Mouse (Mus musculus) kidney, embryonic 15.5 days (tissue): ENCODE measurements around the gene Gm156. TPM values are rescaled to one million over a fixed set of nuclear protein-coding genes. Genes with fewer than 3 reads are reported as not detected.
A peak's percentile ranks its signal among the peaks of the same experiment; 100 is the strongest.
"Not testable (repeated sequence)": the region's sequence is repeated elsewhere in the genome, so short reads cannot be mapped to it uniquely, and the experiment has no call there.

Source experiments
- ATAC-seq: fragments of 200-750 bp; cut with Nextera tagmentation; replicated peaks from 2 replicates; pipeline ENCODE4 v1.8.0; 2017; ENCODE audit warnings: moderate TSS enrichment; ENCODE audit not compliant: low FRiP score
- H3K27ac ChIP-seq: fragments of 300-500 bp; sonication (generic); 2 replicates; pipeline ENCODE4 v1.5.1; 2015; ENCODE audit warnings: mild to moderate bottlenecking, inconsistent platforms
- H3K27me3 ChIP-seq: fragments of 300-500 bp; sonication (generic); 2 replicates; pipeline ENCODE4 v1.6.1; 2015; ENCODE audit warnings: inconsistent platforms
- H3K36me3 ChIP-seq: fragments of 300-500 bp; sonication (generic); 2 replicates; pipeline ENCODE4 v1.6.1; 2015; ENCODE audit warnings: inconsistent platforms
- H3K4me1 ChIP-seq: fragments of 300-500 bp; sonication (generic); 2 replicates; pipeline ENCODE4 v1.6.1; 2015; ENCODE audit warnings: inconsistent platforms
- H3K4me2 ChIP-seq: fragments of 300-500 bp; sonication (generic); 2 replicates; pipeline ENCODE4 v1.6.1; 2015; ENCODE audit warnings: moderate library complexity, mild to moderate bottlenecking, inconsistent platforms
- H3K4me3 ChIP-seq: fragments of 300-500 bp; sonication (generic); replicated peaks from 2 replicates; pipeline ENCODE4 v1.5.1; 2015; ENCODE audit warnings: mild to moderate bottlenecking, inconsistent platforms
- H3K9ac ChIP-seq: fragments of 300-500 bp; sonication (generic); 2 replicates; pipeline ENCODE4 v1.6.1; 2015; ENCODE audit warnings: mild to moderate bottlenecking, inconsistent platforms
- H3K9me3 ChIP-seq: fragments of 300-500 bp; sonication (generic); replicated peaks from 2 replicates; pipeline ENCODE4 v1.6.1; 2016; ENCODE audit warnings: inconsistent platforms
- WGBS: fragments of 180-500 bp; shearing (Covaris S2); methylation state at CpG from one replicate; pipeline ENCODE4 v1.1.7; 2015; ENCODE audit warnings: mixed read lengths; 5-methylcytosine and 5-hydroxymethylcytosine counted together
- polyA plus RNA-seq: library from polyadenylated mRNA; unstranded; fragments of >200 nt; fragmentation: Nextera tagmentation; extraction: Ambion mirVana; gene quantifications from 2 replicates; pipeline ENCODE4 v1.2.1, GENCODE M21; 2015

Gm156 gene
- polyA plus RNA-seq, result not detected in 2 replicates

- 91% methylated on average over 3 of the region's 3 CpGs for WGBS
- H3K9me3 ChIP-seq, H3K9ac ChIP-seq, H3K27ac ChIP-seq, H3K27me3 ChIP-seq, H3K4me1 ChIP-seq, H3K4me3 ChIP-seq, H3K36me3 ChIP-seq, ATAC-seq, H3K4me2 ChIP-seq: not testable (repeated sequence)
Measured at GRCm38 (mm10) chr6:129784170-129784569, at the start of gene Gm156. TSS of gene Gm156 (minus strand) at chr6:129784270.

- H3K9ac ChIP-seq, result no peak overlapping the region
- H3K4me3 ChIP-seq, result no peak overlapping the region
- H3K27ac ChIP-seq, result no peak overlapping the region
- 95% methylated on average over 1 of the region's 1 CpGs for WGBS
- H3K4me2 ChIP-seq, result no peak overlapping the region
- no peaks in the 10 kb centered on the region for H3K27me3 ChIP-seq
- no peaks in the 10 kb centered on the region for H3K9me3 ChIP-seq
- no peaks in the 10 kb centered on the region for H3K36me3 ChIP-seq
- H3K4me1 ChIP-seq, result no peaks in the 10 kb centered on the region
- no peak for ATAC-seq
Measured at GRCm38 (mm10) chr6:129825559-129825958, 41.5 kb upstream of the Gm156 start.

DNA sequence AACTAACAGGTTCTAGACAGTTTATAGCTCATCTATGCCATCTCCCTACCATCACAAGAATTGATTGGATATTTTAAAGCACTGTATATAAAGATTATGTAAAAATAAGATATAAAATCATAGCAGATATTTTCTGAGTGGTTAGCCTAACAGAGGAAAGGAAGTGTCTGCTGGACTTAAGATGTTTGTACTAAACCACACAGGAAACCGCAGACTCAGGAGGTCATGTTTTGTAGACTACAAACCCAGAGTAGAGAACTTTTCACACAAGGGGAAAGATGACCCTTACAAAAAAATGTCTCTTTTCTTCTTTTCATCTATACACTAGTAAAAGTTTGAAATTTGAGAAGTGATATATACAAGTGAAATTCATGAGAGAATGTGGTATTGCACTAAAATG lies 39.9 kb upstream of the Gm156 start:
- Histone ChIP-seq H3K4me1 (no peaks in the 10 kb centered on the region), H3K36me3 (no peaks in the 10 kb centered on the region), H3K27me3 (no peaks in the 10 kb centered on the region), H3K4me2 (no peak overlapping the region), H3K9ac (no peak overlapping the region), H3K27ac (no peak overlapping the region), H3K4me3 (no peak overlapping the region), H3K9me3 (no peaks in the 10 kb centered on the region)
- ATAC-seq, result no peak
- 89% methylated on average over 1 of the region's 1 CpGs for WGBS

DNA sequence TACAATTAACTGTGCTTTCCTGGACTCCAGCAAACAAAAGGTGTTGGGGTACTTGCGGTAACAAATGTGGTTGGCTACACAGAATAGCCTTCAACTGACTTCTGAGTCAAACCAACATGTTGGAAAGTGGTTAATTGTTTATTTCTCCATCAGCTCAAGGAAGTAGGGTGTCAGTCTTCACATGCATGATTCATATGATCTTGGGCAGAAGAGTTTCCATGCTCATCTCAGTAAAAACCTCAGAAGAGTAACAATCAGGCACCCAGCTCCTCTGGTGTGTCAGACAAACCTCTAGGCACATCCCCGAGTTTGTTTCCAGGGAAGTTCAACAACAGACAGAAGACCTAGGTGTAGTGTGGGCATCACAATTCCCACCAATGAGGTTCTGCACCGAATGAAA lies 33.7 kb upstream of the Gm156 start:
- Histone ChIP-seq H3K9me3 (no peaks in the 10 kb centered on the region), H3K27me3 (no peaks in the 10 kb centered on the region), H3K4me2 (no peak overlapping the region), H3K36me3 (no peaks in the 10 kb centered on the region), H3K27ac (no peak overlapping the region), H3K4me3 (no peak overlapping the region), H3K9ac (no peak overlapping the region), H3K4me1 (no peaks in the 10 kb centered on the region)
- WGBS, result 71% methylated on average over 3 of the region's 3 CpGs
- ATAC-seq, result no peak

- no peak overlapping the region for H3K4me2 ChIP-seq
- WGBS, result 68% methylated on average over 3 of the region's 3 CpGs
- no peaks in the 10 kb centered on the region for H3K9me3 ChIP-seq
- H3K4me1 ChIP-seq, result no peaks in the 10 kb centered on the region
- H3K4me3 ChIP-seq, result no peak overlapping the region
- no peak overlapping the region for H3K9ac ChIP-seq
- H3K27me3 ChIP-seq, result no peaks in the 10 kb centered on the region
- H3K36me3 ChIP-seq, result no peaks in the 10 kb centered on the region
- H3K27ac ChIP-seq, result no peak overlapping the region
- no peak for ATAC-seq
Measured at GRCm38 (mm10) chr6:129747654-129748032, 36.4 kb downstream of the Gm156 start.

DNA sequence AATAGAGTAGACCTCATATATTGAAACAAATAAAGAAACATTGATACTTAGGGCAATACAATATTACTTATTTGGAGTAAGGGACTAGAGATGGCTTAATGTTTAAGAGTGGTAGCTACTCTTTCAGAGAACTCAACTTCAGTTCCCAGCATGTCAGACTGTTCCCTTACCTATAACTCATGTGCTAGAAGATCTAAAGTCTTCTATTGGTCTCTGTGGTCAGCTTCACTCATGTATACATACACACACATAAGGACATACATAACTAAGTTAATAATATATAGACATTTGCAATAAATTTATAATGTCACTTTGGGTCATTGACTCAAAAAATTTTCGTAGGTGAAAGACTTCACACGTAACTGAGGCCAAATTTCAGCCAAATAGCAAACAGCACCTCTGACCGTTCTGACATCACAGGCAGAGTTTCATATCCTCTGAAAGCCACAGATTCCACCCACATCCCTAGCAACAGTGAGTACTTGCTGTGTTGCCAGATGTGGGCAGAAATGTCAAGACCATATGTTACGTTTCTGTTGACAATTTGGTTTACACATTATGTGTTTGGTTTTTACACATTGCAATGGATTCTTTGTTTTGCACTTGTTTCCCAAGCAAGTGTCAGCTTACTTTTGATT lies 36.9 kb downstream of the Gm156 start:
- Histone ChIP-seq H3K4me1 (no peaks in the 10 kb centered on the region), H3K27ac (no peak overlapping the region), H3K4me2 (no peak overlapping the region), H3K9me3 (no peaks in the 10 kb centered on the region), H3K36me3 (no peaks in the 10 kb centered on the region), H3K9ac (no peak overlapping the region), H3K4me3 (no peak overlapping the region), H3K27me3 (no peaks in the 10 kb centered on the region)
- 81% methylated on average over 4 of the region's 4 CpGs for WGBS
- ATAC-seq, result no peak

DNA sequence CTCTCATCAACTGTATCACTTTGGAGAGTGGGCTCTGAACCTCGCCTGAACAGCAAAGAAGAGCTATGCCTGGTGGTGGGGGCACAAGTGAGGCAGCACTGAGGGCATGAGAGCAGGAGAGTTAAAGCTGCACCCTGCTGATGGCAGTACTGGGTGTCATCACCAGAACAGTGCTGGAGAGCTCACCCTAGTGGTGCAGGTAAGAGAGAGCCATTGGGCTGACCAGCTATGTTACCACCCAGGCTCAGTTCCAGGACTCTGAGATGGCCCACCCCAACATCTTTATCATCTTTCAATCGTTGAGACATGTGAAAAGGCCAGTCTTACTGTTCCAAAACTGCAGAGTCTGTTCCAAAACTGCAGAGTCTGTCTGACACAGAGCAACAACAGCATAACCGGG lies 37.9 kb downstream of the Gm156 start:
- no peak overlapping the region for H3K9ac ChIP-seq
- H3K36me3 ChIP-seq, result no peaks in the 10 kb centered on the region
- no peak for ATAC-seq
- H3K4me2 ChIP-seq, result no peak overlapping the region
- H3K27ac ChIP-seq, result no peak overlapping the region
- 60% methylated on average over 3 of the region's 3 CpGs for WGBS
- H3K4me3 ChIP-seq, result no peak overlapping the region
- H3K4me1 ChIP-seq, result no peaks in the 10 kb centered on the region
- H3K27me3 ChIP-seq, result no peaks in the 10 kb centered on the region
- H3K9me3 ChIP-seq, result no peaks in the 10 kb centered on the region

DNA sequence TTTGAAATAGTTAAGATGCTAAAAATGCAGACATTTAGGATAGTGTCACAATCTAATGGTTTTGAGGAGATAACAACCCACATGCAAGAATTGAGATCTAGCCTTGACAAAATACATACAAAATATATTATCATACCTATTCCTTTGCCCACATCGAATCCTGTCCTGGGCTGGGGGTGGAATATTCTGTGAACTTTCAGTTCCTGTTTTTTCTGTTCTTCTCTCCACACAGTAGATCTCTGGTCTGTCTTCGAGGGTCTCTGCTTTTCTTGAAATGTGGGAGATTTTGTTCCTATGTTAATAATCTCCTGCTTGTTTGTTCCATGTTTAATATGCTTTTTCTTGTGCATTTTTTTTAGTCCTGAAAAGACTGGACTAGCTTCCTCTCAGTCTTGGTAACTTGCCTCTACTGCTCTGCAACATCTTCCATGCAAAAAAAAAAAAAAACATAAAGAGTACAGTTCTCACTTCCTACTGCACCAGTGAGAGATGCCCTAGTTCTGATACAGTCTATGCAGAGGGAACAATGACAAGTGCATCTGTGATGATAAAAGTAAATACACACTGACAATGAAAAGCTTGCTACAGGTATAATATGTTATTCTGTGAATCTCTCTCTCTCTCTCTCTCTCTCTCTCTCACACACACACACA lies 43.9 kb downstream of the Gm156 start, which contains the start of gene Klri2:
TSS of gene Klri2 (minus strand) at position 416 of the 653 bp plus-strand sequence.
- Histone ChIP-seq H3K27ac (no peak within 1 kb of the TSS), H3K4me2 (no peak within 1 kb of the TSS), H3K4me1 (no peaks in the 10 kb centered on the region), H3K4me3 (no peak within 1 kb of the TSS), H3K9me3 (no peaks in the 10 kb centered on the region), H3K27me3 (no peaks in the 10 kb centered on the region), H3K36me3 (no peaks in the 10 kb centered on the region), H3K9ac (no peak within 1 kb of the TSS)
- ATAC-seq, result no peak
- 78% methylated on average over 2 of the region's 2 CpGs for WGBS

DNA sequence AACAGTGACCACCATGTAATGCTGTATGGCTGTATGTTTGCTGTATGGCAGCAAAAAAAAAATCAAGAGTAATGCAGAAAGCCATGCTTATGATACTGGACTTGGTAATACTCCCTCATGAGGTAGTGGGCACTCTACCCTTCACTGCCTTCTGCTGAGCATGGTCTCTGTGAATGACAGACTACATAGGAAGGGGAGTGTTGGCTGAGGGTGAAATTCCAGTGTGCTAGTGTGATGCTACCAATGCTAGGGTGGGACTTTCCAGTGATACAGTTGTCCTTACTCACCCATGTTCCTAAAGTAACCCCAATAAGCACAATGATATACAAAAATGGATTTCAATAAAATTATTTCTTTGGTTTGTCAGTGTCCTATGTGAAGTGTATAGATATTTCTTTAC lies 47.7 kb downstream of the Gm156 start:
- no peaks in the 10 kb centered on the region for H3K9me3 ChIP-seq
- H3K36me3 ChIP-seq, result no peaks in the 10 kb centered on the region
- H3K4me3 ChIP-seq, result no peak overlapping the region
- H3K4me1 ChIP-seq, result no peaks in the 10 kb centered on the region
- no peak overlapping the region for H3K4me2 ChIP-seq
- H3K27ac ChIP-seq, result no peak overlapping the region
- H3K27me3 ChIP-seq, result no peaks in the 10 kb centered on the region
- H3K9ac ChIP-seq, result no peak overlapping the region
- no peak for ATAC-seq

DNA sequence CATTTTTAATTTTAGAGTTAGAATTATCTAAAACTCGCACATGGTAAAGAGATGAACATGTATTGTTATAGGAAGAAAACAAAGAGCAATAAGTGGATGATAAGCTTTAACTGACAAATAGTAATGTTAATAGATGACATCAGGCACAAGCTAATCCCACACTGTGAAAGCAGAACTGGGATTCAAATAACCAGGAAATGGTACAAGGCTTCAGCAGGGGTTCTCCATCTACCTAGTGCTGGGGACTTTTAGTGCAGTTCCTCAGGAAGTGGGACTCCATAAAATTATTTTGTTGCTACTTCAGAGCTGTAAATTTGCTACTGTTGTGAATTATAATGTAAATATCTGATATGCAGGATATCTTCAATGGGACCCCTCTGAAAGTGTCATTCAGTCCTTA lies 56.8 kb downstream of the Gm156 start:
- Histone ChIP-seq H3K4me1 (no peaks in the 10 kb centered on the region), H3K9me3 (no peaks in the 10 kb centered on the region), H3K36me3 (no peaks in the 10 kb centered on the region), H3K27ac (no peak overlapping the region), H3K9ac (no peak overlapping the region), H3K4me3 (no peak overlapping the region), H3K27me3 (no peaks in the 10 kb centered on the region), H3K4me2 (no peak overlapping the region)
- WGBS, result 85% methylated on average over 1 of the region's 1 CpGs
- ATAC-seq, result no peak

GRCm38 (mm10) chr6:129721390-129721789 lies 62.7 kb downstream of the Gm156 start:
- Histone ChIP-seq H3K9ac (no peak overlapping the region), H3K9me3 (no peaks in the 10 kb centered on the region), H3K27ac (no peak overlapping the region), H3K4me1 (peaks cover 4% of the 10 kb centered on the region; the same call in 1 of the 2 replicates), H3K4me2 (no peak overlapping the region), H3K27me3 (no peaks in the 10 kb centered on the region), H3K36me3 (no peaks in the 10 kb centered on the region), H3K4me3 (no peak overlapping the region)
- ATAC-seq, result no peak; the same call in 1 of the 2 replicates
- WGBS, result 70% methylated on average over 1 of the region's 1 CpGs

DNA sequence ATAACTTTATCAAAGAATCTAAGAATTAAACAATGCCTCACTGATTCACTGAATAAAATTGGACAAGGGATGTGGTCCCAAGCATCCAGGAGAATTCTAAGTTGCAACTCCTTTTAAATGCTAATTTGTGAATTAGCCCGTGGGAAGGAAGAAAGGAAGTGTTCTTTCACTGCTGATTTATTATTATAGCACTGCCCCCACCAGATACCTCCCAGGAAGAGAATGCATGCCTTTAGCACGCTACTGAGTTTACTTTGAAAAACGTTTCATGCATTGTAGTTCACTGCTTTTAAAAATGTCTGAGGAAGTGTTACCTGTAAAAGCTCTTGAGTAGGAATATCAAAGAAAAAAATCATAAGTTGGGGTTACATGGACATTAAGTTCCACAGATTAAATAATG lies 63.6 kb downstream of the Gm156 start:
- H3K27ac ChIP-seq, result no peak overlapping the region
- ATAC-seq, result peak; percentile 75
- no peak overlapping the region for H3K4me3 ChIP-seq
- H3K4me1 ChIP-seq, result peaks cover 4% of the 10 kb centered on the region; the same call in 1 of the 2 replicates
- H3K36me3 ChIP-seq, result no peaks in the 10 kb centered on the region
- H3K4me2 ChIP-seq, result no peak overlapping the region
- no peak overlapping the region for H3K9ac ChIP-seq
- no peaks in the 10 kb centered on the region for H3K27me3 ChIP-seq
- H3K9me3 ChIP-seq, result no peaks in the 10 kb centered on the region
- 2% methylated on average over 3 of the region's 3 CpGs for WGBS

DNA sequence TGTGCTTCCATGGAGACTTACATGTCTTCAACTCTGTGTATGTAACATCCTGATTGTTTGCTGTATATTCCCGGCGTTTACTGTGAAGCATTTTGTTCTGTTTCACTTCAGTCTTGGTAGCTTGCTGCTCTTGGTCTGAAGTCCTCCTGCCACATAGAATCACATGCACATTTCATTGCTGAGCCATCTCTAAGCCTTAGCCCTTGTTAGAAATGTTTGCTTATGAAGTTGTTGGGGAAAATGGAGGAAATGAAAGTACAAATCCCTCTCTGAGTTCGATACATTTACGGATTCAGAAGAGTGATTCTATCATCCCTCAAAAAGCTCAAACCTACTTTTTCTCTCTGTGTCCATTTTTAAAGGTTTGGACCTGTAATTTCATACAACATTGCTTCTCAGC lies 67.0 kb downstream of the Gm156 start, which contains the start of gene Klri1:
TSS of gene Klri1 (minus strand) at position 101 of the 400 bp plus-strand sequence.
- H3K4me3 ChIP-seq, result no peak within 1 kb of the TSS
- WGBS, result 91% methylated on average over 4 of the region's 4 CpGs
- no peak within 1 kb of the TSS for H3K9ac ChIP-seq
- no peaks in the 10 kb centered on the region for H3K27me3 ChIP-seq
- no peak for ATAC-seq
- no peaks in the 10 kb centered on the region for H3K36me3 ChIP-seq
- no peak within 1 kb of the TSS for H3K27ac ChIP-seq
- H3K4me1 ChIP-seq, result peaks cover 4% of the 10 kb centered on the region; the same call in 1 of the 2 replicates
- H3K4me2 ChIP-seq, result no peak within 1 kb of the TSS
- no peaks in the 10 kb centered on the region for H3K9me3 ChIP-seq
